Mouse (Mus musculus) small intestine, adult 2 months (tissue): ENCODE results near the gene Cntnap5a.

ENCODE experiments used
- CTCF ChIP-seq: fragments of 200-500 bp; IDR thresholded peaks from 2 replicates; pipeline ENCODE4 v1.5.1; 2012; ENCODE audit warnings: low read depth, mild to moderate bottlenecking, control low read depth, inconsistent platforms, low read length, moderate library complexity, mixed read lengths; ENCODE audit not compliant: insufficient replicate concordance, insufficient read length; ENCODE audit errors: extremely low read depth
- POLR2A ChIP-seq: fragments of 200-500 bp; IDR thresholded peaks from 2 replicates; pipeline ENCODE4 v1.6.1; 2012; ENCODE audit warnings: low read depth, mild to moderate bottlenecking, control low read depth, inconsistent platforms, low read length, moderate library complexity

- TF ChIP-seq POLR2A (no peak), CTCF (no peak)
Measured at GRCm38 (mm10) chr1:116366806-116367205, 682.2 kb downstream of the Cntnap5a start.
